Mouse (Mus musculus): Measurements from ENCODE around the gene App.

DNA sequence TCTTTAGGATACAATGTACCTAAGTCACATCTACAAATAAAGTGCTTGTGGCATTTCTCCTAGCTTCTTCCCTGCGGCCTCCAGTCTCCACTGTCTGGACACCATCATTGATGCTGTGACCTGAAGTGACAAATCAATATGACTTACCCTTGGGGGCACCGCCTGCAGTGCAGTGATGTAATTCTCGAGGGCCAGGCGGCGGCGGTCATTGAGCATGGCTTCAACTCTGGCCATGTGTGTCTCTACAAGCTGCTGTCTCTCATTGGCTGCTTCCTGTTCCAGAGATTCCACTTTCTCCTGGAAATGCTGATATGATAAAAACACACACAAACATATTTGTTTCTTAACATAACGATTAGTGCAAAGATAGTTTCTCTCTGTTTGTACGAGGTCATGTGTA lies 148.9 kb downstream of the App start:
- TF ChIP-seq CTCF (IDR thresholded peaks at IDR 0.05; ENCODE audit: borderline replicate concordance, control insufficient read depth, extremely low read depth, insufficient read depth, low read length, poor library complexity), result no peak
- TF ChIP-seq POLR2A (IDR thresholded peaks at IDR 0.05; ENCODE audit: control insufficient read depth, extremely low read depth, insufficient read depth, low read length, poor library complexity), result no peak

All from thymus, adult 2 months (tissue).